Mouse (Mus musculus) neural tube, embryonic 10.5 days (tissue): Measurements from ENCODE around the gene Slc35c2.
A peak's percentile ranks its signal among the peaks of the same experiment; 100 is the strongest.

ENCODE experiments used
- DNase-seq: peaks from one replicate; pipeline ENCODE4 v3.0.0-alpha.2; 2017; ENCODE audit warnings: low spot score; ENCODE audit errors: extremely low spot score

Slc35c2 gene

DNA sequence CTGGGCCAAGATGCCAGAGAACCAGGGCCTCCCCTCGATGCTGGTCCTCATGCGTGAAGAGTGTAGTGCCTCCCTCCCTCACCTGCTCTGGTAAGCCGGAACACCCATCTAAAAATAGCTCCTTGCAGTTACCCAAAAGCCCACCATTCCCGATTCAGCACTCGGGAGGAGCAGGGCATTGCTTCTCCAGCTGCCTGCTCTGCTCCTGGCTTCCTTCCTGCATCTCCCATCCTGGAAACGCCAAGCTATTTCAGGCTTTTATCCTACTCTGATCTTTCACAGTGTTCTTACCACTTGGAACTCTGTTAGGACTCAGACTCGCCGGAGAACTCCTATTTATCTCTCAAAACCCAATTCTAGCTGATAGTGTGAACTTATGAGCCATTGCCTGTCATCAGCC is 47.3 kb downstream of the Slc35c2 start:
- DNase-seq: no peak

DNA sequence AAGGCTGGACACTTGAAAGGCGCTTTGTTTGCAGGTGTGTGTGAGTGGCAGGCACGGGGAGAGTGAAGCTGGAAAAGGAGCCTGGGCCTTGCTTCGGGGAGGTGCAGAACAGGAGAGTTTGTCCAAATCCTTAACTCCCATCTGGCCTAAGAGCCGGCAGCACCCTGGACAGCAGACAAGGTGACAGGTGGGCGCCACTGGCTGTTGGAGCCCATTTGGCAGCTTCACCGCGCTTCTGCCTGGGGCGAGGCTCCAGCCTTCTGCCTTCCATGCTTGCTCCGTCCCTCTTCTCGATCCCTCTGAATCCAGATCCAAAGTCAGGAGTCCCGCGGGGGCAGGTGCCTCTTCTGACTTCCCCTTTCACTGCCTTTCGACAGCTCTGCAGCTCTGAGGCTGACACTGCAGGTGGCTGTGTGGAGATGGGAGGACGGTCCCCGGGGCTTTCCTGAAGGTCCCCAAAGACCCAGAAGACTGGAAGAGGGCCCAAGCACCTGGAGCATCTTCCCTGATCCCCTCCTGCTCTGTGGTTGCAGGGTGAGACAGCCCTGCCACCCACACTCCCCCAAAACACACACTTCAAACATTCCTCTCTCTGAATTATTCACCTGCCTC is 48.0 kb downstream of the Slc35c2 start:
- DNase-seq: no peak

DNA sequence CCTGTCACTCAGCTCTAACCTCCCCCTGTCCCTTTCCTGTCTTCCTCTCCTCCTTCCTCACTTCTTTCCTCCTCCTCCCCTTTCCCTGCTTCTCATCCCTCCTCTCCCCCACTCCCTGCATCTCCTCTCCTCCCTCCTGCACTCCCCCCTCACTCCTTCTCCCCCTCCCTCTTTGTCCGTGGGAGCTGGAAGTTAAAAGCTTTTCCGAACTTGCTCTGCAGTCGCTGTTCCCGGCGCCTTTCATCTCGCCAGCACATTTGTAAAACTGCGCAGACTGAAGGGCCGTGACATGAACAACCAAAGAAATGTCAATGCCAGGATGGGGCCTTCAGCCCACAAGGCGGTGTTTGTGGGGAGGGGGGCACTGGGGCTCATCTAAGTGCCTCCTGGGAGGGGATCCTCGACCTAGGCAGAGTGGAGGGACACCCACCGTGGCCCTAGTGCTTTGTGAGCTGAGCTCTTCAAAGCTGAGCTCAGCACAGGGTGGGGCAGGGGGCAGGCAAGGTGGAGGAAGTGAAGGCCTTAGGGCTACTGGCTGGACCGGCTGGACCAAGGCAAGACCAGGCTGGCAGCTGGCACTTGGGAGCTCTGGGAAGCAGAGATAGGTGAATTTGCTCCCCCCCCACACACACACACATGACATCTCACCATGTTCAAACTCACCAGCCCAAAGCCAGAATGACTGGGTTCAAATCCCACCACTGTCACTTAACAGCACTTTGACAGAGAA is 49.1 kb downstream of the Slc35c2 start:
- no peak for DNase-seq

DNA sequence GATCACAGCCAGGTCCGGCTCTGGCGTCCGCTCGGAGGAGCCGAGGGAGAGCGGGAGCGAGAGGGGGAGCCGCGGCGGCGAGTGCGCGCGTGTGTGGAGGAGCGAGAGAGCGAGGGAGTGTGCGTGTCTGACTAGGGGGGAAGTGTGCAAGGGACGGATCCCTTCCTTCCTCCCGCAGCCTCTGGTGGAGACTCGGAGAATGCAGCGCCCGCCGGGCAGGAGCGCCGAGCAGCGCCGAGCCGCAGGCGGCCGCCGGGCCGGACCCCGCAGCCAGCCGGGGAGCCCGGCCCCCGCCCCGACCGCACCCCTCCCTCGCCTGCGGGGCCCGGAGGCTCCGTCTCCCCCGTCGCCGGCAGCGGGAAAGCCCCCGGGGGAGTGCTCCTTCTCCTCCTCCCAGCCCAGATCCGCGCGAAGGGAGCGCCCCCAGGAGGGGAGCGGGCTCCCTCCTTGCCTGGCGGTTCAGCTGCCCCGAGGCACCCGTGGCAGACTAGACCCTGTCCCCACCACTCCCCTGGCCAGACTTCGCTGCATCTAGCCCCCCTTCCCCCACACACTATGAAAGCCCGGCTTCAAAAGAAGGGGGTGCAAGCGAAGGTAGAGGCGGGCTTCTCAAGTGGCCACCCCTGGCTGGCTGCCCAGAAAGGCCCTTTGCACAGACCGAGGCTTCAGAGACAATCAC is 52.9 kb downstream of the Slc35c2 start, which contains the start of gene Cdh22:
TSS of gene Cdh22 (minus strand) at position 241 of the 679 bp plus-strand sequence.
- DNase-seq: peak; percentile 84

DNA sequence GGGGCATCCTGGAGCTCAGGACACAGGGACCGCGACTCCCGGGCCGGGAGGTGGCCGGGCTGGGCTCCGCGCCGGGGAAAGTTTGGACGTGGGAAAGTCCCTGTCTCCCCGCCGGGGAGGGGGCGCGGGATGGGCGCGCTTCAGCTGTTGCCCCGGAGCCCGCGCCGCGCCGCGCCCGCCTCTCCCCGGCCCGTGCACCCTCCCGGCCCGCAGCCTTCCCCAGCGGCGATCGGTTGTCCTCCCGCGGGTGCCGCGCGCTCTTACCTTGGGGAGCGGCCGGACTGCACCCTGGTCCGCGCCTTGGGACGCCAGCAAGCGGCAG is 53.4 kb downstream of the Slc35c2 start:
- DNase-seq: no peak

DNA sequence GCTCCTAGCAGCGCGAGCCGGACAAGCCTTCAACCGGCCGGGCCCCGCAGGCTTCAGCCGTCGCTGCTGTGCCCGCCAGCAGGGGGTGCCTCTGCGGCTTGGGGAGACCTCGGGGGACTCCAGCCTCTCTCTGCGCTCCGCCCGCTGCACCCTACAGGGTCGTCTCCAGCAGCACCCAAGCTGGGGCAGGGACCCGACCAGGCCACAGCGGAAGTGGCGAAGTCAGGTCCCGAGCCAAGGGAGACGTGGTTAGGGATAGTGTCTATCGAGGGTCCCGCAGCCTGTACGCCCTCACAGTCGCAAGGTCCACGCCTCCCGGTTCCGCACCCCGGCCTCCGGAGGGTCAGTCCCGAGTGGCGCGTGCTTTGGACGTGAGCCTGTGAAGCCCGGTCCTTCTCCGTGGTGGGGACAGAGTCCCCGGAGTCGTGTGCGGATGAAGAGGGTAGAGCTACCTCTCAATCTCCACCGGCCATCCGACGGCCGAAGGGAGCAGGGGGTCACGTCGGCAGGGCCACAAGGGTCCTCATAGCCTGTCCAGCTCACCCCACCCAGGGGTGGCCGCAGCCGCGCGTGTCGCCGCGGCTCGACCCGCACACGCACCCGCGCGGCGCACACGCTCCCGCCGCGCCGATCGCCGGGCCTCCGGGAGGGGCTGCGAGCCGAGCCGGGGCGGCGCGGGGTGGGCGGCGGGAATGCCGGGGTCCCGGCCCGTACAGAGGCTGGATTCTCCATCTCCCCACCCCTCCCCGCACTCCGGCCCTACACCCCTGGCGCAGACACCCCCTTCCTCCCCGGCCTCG is 54.0 kb downstream of the Slc35c2 start:
- DNase-seq: peak; percentile 66

DNA sequence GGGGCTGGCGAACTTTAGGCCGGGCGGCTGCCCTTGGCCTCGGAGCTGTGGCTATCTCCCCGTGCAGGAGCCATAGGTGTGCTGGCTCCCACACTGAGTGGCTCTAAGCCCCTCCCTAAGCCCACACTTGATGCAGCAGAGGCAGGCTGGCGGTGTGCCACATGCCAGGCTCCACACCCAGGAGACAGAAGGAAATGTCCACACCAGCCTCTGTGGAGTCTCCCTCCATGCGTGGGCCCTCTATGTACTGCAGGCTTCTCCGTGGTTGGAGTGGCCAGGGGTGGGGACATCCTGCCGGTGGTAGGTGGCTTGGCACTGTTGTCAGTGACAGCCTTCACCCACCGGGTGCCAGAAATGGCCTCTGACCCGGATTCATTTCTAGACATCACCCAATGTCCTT is 58.6 kb downstream of the Slc35c2 start:
- no peak for DNase-seq
